ENCODE assay signal across 22 mouse cellular contexts in the genomic region with DNA sequence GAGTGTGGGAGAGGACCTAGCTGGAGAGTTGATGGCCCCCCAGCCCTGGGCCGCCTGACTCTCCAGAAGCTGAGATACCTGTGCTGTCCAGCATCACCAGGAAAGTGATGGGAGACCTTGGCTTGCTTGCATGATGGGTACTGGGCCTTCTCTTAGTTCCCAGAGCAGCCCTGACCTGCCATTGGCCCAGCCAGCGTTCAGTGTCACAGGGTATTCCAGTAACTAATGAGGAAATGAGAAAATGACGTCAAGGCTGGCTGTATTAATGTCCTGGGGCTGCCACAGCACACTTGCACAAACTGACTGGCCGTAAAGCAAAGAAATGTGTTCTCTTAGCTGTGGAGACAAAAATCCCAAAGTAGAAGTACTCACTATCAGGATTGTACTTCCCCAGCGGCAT.
"Had no signal": no experiment of that assay in that cellular context is flagged by ENCODE, and none has a peak within 500 bp of the region (broad histone marks: within the 10 kb centered on the region; RNA-seq: fewer than 3 reads in every experiment).

No protein-coding gene starts in this region.

- H3K27ac ChIP-seq: liver, embryonic 14.5 days; lung, embryonic 15.5 days; macrophage; midbrain, embryonic 13.5 days; midbrain, embryonic 15.5 days; neural tube, embryonic 13.5 days; neural tube, embryonic 15.5 days; stomach, embryonic 15.5 days; stomach, postnatal 0 days had no signal

- H3K4me3 ChIP-seq: lung, embryonic 15.5 days; megakaryocyte, embryonic 14.5 days; midbrain, embryonic 13.5 days; midbrain, embryonic 15.5 days; myocyte; neural tube, embryonic 13.5 days; neural tube, embryonic 15.5 days; stomach, embryonic 15.5 days had no signal

- DNase-seq: lung, adult 18-20 months; lung, postnatal 14 days; lung, postnatal 36 days; retina, postnatal 1 day; right cerebral cortex, adult 18-20 months; right cerebral cortex, postnatal 25 days; right cerebral cortex, postnatal 4 days; spleen, adult 18-20 months; thymus, adult 2 months; thymus, postnatal 25 days; thymus, postnatal 4 days had no signal

- H3K27me3 ChIP-seq: lung, embryonic 15.5 days; midbrain, embryonic 13.5 days; midbrain, embryonic 15.5 days; neural tube, embryonic 13.5 days; stomach, embryonic 15.5 days had no signal

- H3K36me3 ChIP-seq: lung, embryonic 15.5 days; midbrain, embryonic 13.5 days; midbrain, embryonic 15.5 days; neural tube, embryonic 13.5 days; neural tube, embryonic 15.5 days; stomach, embryonic 15.5 days had no signal

- H3K9me3 ChIP-seq: lung, embryonic 15.5 days; midbrain, embryonic 13.5 days; midbrain, embryonic 15.5 days; neural tube, embryonic 13.5 days; neural tube, embryonic 15.5 days; stomach, embryonic 15.5 days had no signal

- H3K4me1 ChIP-seq: lung, embryonic 15.5 days; megakaryocyte, embryonic 14.5 days; midbrain, embryonic 13.5 days; midbrain, embryonic 15.5 days; neural tube, embryonic 13.5 days; neural tube, embryonic 15.5 days; stomach, embryonic 15.5 days had no signal
